Mouse (Mus musculus): ENCODE results near the gene Prkar2b. TPM values are rescaled to one million over a fixed set of nuclear protein-coding genes. Genes with fewer than 3 reads are reported as not detected.
"Not testable (repeated sequence)": the region's sequence is repeated elsewhere in the genome, so short reads cannot be mapped to it uniquely, and the experiment has no call there.

The Prkar2b gene
- polyA plus RNA-seq, 1 experiment from 2014 or later, result 16.3 TPM

GRCm38 (mm10) chr12:32011128-32011527 is 50.0 kb downstream of the Prkar2b start:
- Histone ChIP-seq H3K4me1 (replicated peaks; ENCODE audit: control insufficient read depth, insufficient read depth) (0 out of 2 replicates have a peak, but pooled peaks cover 2% of the 10 kb centered on the region), H3K27me3 (ENCODE audit: control insufficient read depth, insufficient read depth, low read length) (no peaks in the 10 kb centered on the region), H3K9ac (ENCODE audit: low read length) (no peak overlapping the region), H3K36me3 (ENCODE audit: control insufficient read depth, insufficient read depth, low read length) (no peaks in the 10 kb centered on the region), H3K9me3 (ENCODE audit: control insufficient read depth, low read length) (no peaks in the 10 kb centered on the region), H3K4me3 (ENCODE audit: low read depth, low read length) (no peak overlapping the region), H3K4me2 (replicated peaks; ENCODE audit: low read depth) (no peak overlapping the region), H3K27ac (replicated peaks) (no peak overlapping the region)
- peak; percentile 64 for ATAC-seq (ENCODE audit: low FRiP score, low TSS enrichment)
- no peak for TF ChIP-seq CTCF (IDR thresholded peaks at IDR 0.05; ENCODE audit: low read depth)
- TF ChIP-seq EP300 (optimal IDR thresholded peaks at IDR 0.05), result no peak
- 73% methylated on average over 5 of the region's 5 CpGs for WGBS
- no peak for DNase-seq (ENCODE audit: low spot score)

GRCm38 (mm10) chr12:32009985-32010369 is 51.1 kb downstream of the Prkar2b start:
- H3K36me3 ChIP-seq (ENCODE audit: control insufficient read depth, insufficient read depth, low read length); H3K4me3 ChIP-seq (ENCODE audit: low read depth, low read length); H3K27me3 ChIP-seq (ENCODE audit: control insufficient read depth, insufficient read depth, low read length); H3K4me2 ChIP-seq (replicated peaks; ENCODE audit: low read depth); H3K4me1 ChIP-seq (replicated peaks; ENCODE audit: control insufficient read depth, insufficient read depth); DNase-seq (ENCODE audit: low spot score); H3K27ac ChIP-seq (replicated peaks); ATAC-seq (ENCODE audit: low FRiP score, low TSS enrichment); H3K9me3 ChIP-seq (ENCODE audit: control insufficient read depth, low read length); H3K9ac ChIP-seq (ENCODE audit: low read length): not testable (repeated sequence)
- 55% methylated on average over 5 of the region's 6 CpGs for WGBS

GRCm38 (mm10) chr12:32009267-32009984 is 51.7 kb downstream of the Prkar2b start:
- Histone ChIP-seq H3K9ac (ENCODE audit: low read length) (no peak overlapping the region), H3K4me3 (ENCODE audit: low read depth, low read length) (no peak overlapping the region), H3K27ac (replicated peaks) (no peak overlapping the region), H3K4me1 (replicated peaks; ENCODE audit: control insufficient read depth, insufficient read depth) (no peaks in the 10 kb centered on the region), H3K4me2 (replicated peaks; ENCODE audit: low read depth) (no peak overlapping the region), H3K36me3 (ENCODE audit: control insufficient read depth, insufficient read depth, low read length) (no peaks in the 10 kb centered on the region), H3K27me3 (ENCODE audit: control insufficient read depth, insufficient read depth, low read length) (no peaks in the 10 kb centered on the region), H3K9me3 (ENCODE audit: control insufficient read depth, low read length) (no peaks in the 10 kb centered on the region)
- no peak for ATAC-seq (ENCODE audit: low FRiP score, low TSS enrichment)
- 23% methylated on average over 8 of the region's 8 CpGs for WGBS
- no peak for DNase-seq (ENCODE audit: low spot score)
- no peak for TF ChIP-seq EP300 (optimal IDR thresholded peaks at IDR 0.05)
- no peak for TF ChIP-seq CTCF (IDR thresholded peaks at IDR 0.05; ENCODE audit: low read depth)

- TF ChIP-seq EP300 (optimal IDR thresholded peaks at IDR 0.05), result no peak
- H3K4me3 ChIP-seq (ENCODE audit: low read depth, low read length), result no peak overlapping the region
- DNase-seq (ENCODE audit: low spot score) (no peak), ATAC-seq (ENCODE audit: low FRiP score, low TSS enrichment) (no peak)
- no peaks in the 10 kb centered on the region for H3K9me3 ChIP-seq (ENCODE audit: control insufficient read depth, low read length)
- H3K4me1 ChIP-seq (replicated peaks; ENCODE audit: control insufficient read depth, insufficient read depth), result no peaks in the 10 kb centered on the region
- H3K27me3 ChIP-seq (ENCODE audit: control insufficient read depth, insufficient read depth, low read length), result no peaks in the 10 kb centered on the region
- H3K27ac ChIP-seq (replicated peaks), result no peak overlapping the region
- no peak overlapping the region for H3K4me2 ChIP-seq (replicated peaks; ENCODE audit: low read depth)
- H3K36me3 ChIP-seq (ENCODE audit: control insufficient read depth, insufficient read depth, low read length), result no peaks in the 10 kb centered on the region
- H3K9ac ChIP-seq (ENCODE audit: low read length), result no peak overlapping the region
- 73% methylated on average over 5 of the region's 5 CpGs for WGBS
These were observed 52.4 kb downstream of the Prkar2b start for GRCm38 (mm10) chr12:32008728-32009127.

- no peaks in the 10 kb centered on the region for H3K36me3 ChIP-seq (ENCODE audit: control insufficient read depth, insufficient read depth, low read length)
- WGBS, result 87% methylated on average over 4 of the region's 4 CpGs
- no peak for DNase-seq (ENCODE audit: low spot score)
- no peaks in the 10 kb centered on the region for H3K9me3 ChIP-seq (ENCODE audit: control insufficient read depth, low read length)
- no peak overlapping the region for H3K4me3 ChIP-seq (ENCODE audit: low read depth, low read length)
- TF ChIP-seq EP300 (optimal IDR thresholded peaks at IDR 0.05), result no peak
- TF ChIP-seq CTCF (IDR thresholded peaks at IDR 0.05; ENCODE audit: low read depth), result no peak
- no peak overlapping the region for H3K4me2 ChIP-seq (replicated peaks; ENCODE audit: low read depth)
- H3K9ac ChIP-seq (ENCODE audit: low read length), result no peak overlapping the region
- H3K4me1 ChIP-seq (replicated peaks; ENCODE audit: control insufficient read depth, insufficient read depth), result no peaks in the 10 kb centered on the region
- no peaks in the 10 kb centered on the region for H3K27me3 ChIP-seq (ENCODE audit: control insufficient read depth, insufficient read depth, low read length)
- ATAC-seq (ENCODE audit: low FRiP score, low TSS enrichment), result no peak
- no peak overlapping the region for H3K27ac ChIP-seq (replicated peaks)
These were observed 53.5 kb downstream of the Prkar2b start for GRCm38 (mm10) chr12:32007646-32008045.

GRCm38 (mm10) chr12:32007040-32007439 is 54.1 kb downstream of the Prkar2b start:
- 94% methylated on average over 8 of the region's 8 CpGs for WGBS
- no peaks in the 10 kb centered on the region for H3K27me3 ChIP-seq (ENCODE audit: control insufficient read depth, insufficient read depth, low read length)
- no peaks in the 10 kb centered on the region for H3K4me1 ChIP-seq (replicated peaks; ENCODE audit: control insufficient read depth, insufficient read depth)
- no peak overlapping the region for H3K27ac ChIP-seq (replicated peaks)
- no peak overlapping the region for H3K4me3 ChIP-seq (ENCODE audit: low read depth, low read length)
- no peak overlapping the region for H3K9ac ChIP-seq (ENCODE audit: low read length)
- H3K36me3 ChIP-seq (ENCODE audit: control insufficient read depth, insufficient read depth, low read length), result no peaks in the 10 kb centered on the region
- no peak overlapping the region for H3K4me2 ChIP-seq (replicated peaks; ENCODE audit: low read depth)
- H3K9me3 ChIP-seq (ENCODE audit: control insufficient read depth, low read length), result no peaks in the 10 kb centered on the region
- no peak for DNase-seq (ENCODE audit: low spot score)
- TF ChIP-seq CTCF (IDR thresholded peaks at IDR 0.05; ENCODE audit: low read depth), result no peak
- TF ChIP-seq EP300 (optimal IDR thresholded peaks at IDR 0.05), result no peak
- ATAC-seq (ENCODE audit: low FRiP score, low TSS enrichment), result no peak
